Mouse (Mus musculus) MEL-GATA-1-ER (cell line): ENCODE results near the gene Map2k5.

Source experiments
- DNase-seq: peaks from one replicate; pipeline ENCODE4 v3.0.0-alpha.2; 2012; ENCODE audit warnings: low read depth; ENCODE audit errors: extremely low read depth

Gene Map2k5

GRCm38 (mm10) chr9:63263188-63263587 lies 114.5 kb downstream of the Map2k5 start:
- no peak for DNase-seq

DNA sequence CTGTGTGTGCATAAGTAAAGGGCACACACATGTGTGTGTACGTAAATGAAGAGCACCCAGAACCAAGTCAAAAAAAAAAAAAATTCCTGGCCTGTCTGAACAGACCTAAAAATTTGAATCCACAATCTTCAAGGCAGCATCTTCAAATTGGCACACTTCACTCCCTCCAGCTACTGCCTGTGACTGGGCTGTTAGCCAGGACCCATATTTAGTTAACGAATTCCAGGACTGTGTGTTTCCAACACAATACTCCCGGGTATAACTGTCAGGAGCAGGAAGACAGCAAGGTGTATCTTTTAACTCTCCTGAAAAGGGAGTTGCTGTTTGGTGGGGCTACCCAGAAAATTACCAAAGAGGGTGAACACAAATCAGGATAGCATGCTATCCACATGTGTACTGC lies 118.9 kb downstream of the Map2k5 start:
- DNase-seq = no peak

- DNase-seq = no peak
Observed at GRCm38 (mm10) chr9:63257739-63258138, 120.0 kb downstream of the Map2k5 start.

GRCm38 (mm10) chr9:63250841-63251626 lies 126.7 kb downstream of the Map2k5 start:
- DNase-seq = no peak

DNA sequence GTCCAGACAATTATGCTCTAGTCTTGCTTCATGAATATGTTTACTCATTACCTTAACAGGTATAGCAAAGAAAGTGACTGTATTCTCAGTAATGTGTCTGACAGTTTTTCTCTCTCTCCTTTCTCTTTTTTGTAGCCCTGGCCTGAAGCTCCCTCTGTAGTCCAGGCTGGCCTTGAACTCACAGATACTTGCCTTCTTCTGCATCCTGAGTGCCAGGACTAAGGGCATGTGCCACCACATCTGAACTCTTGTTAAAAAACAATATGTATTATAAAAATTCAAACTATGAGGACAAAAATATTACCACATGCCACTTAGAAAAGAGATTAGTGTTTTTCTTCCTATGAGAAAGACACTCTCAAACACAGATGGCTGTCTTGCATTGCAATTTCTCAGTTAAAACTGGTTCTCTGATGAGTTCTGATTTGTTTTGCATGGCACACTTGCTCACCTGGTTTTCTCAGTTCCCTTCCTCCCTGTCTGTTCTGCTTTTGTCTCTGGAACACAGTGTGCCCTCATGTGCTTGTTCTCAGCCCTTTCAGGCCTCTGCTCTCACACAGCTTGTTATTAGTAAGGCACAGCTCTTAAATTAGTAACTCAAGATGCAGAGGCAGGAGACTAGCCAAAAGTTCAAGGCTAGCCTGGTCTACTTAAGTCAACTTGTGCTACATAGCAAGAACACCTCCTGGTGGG lies 129.5 kb downstream of the Map2k5 start:
- DNase-seq = no peak

GRCm38 (mm10) chr9:63246568-63247169 lies 131.0 kb downstream of the Map2k5 start:
- no peak for DNase-seq

- DNase-seq = peak; percentile 36
Observed at GRCm38 (mm10) chr9:63241961-63242360, 135.7 kb downstream of the Map2k5 start.

DNA sequence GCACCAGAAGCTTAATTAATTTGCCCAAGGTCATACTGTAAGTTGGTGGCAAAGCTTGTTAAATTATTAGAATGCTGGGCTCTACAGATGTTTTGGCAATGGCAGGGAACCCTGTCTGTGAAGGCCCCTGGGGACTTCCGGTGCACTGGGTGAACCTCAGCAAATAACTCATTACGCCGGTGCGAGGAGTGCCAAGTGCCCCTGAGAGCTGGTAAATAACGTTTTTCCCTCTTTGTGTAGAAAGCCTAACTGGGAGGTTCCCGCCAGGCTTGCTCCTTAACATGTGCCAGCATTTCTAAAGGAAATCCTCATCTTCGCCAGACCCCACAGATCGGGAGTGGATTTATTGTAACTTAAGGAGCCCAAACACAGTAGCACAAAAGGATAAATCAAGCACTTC lies 136.5 kb downstream of the Map2k5 start:
- no peak for DNase-seq

GRCm38 (mm10) chr9:63234356-63234755 lies 143.3 kb downstream of the Map2k5 start:
- DNase-seq = no peak

GRCm38 (mm10) chr9:63230289-63230688 lies 147.4 kb downstream of the Map2k5 start:
- DNase-seq = no peak

GRCm38 (mm10) chr9:63229124-63229523 lies 148.6 kb downstream of the Map2k5 start:
- no peak for DNase-seq

DNA sequence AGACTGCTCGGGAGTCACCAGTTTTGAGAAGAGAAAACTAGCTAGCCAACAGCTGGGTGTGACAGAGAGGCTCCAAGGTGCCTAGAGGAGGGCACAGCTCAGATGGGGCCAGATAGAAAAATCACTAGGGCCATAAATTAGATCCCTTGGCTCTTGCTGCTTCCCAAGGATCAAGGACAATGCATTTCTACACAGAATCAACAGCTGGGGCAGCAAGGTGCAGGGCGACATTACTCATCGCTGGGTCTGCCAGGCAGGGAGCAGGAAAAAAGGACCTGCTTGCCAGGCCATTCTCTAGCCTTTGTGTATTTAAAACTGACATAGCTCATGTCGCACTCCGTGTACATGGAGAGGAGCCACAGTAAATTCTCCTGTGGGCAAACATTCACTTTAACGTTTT lies 155.5 kb downstream of the Map2k5 start:
- no peak for DNase-seq

DNA sequence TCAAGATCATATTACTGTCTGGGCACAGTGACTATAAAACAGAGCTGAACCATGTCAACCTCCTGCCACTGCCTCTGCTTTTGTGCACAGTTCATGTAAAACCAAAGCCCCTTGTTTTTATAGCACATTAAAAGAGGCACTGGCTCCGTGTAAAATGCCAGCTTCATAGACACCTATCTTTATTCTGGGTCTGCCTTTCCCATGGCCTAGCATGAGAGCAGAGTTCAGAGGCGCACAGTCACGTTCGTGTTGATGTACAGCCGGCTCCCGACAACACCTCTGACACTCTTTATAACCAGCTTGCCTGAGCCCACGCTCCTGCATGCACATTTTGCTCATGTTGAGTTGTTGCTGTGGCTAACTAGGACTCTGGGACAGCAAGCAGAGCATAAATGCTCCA lies 157.9 kb downstream of the Map2k5 start:
- no peak for DNase-seq

GRCm38 (mm10) chr9:63215031-63215430 lies 162.7 kb downstream of the Map2k5 start:
- DNase-seq = no peak

GRCm38 (mm10) chr9:63206769-63207276 lies 170.9 kb downstream of the Map2k5 start:
- no peak for DNase-seq

- DNase-seq = no peak
Observed at GRCm38 (mm10) chr9:63203461-63203860, 174.2 kb downstream of the Map2k5 start.

- no peak for DNase-seq
Observed at GRCm38 (mm10) chr9:63201376-63202323, 176.1 kb downstream of the Map2k5 start.

DNA sequence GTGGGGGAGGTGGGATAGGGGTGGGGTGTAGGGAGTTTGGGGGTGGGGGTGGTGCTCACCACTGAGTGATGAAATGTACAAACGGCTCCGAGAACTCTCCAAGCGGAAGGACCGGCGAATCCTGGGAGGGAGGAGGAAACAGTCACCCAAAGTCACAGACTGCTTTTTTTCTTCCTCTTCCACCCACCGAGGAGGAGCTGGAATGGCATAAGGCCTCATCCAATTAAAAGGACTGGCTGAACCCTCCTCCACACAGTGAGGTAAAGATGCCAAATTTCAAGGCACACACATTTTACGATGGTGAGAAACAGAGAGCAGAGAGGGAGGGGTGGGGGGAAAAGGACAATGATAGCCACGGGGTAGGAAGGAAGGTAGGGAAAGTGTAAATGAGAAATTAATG lies 180.4 kb downstream of the Map2k5 start:
- no peak for DNase-seq

GRCm38 (mm10) chr9:63196114-63196682 lies 181.5 kb downstream of the Map2k5 start:
- no peak for DNase-seq

- DNase-seq = no peak
Observed at GRCm38 (mm10) chr9:63195523-63195922, 182.2 kb downstream of the Map2k5 start.

- no peak for DNase-seq
Observed at GRCm38 (mm10) chr9:63194791-63195190, 182.9 kb downstream of the Map2k5 start.
